Mouse (Mus musculus) liver, embryonic 13.5 days (tissue): Measurements from ENCODE around the gene Rab21. TPM values are rescaled to one million over a fixed set of nuclear protein-coding genes. Genes with fewer than 3 reads are reported as not detected.

ENCODE experiments used
- ATAC-seq: fragments of 200-750 bp; cut with Nextera tagmentation; 2 replicates; pipeline ENCODE4 v1.8.0; 2017; ENCODE audit warnings: low read depth, mild to moderate bottlenecking, moderate number of reproducible peaks, moderate library complexity
- DNase-seq: peaks from one replicate; pipeline ENCODE4 v3.0.0; 2022
- H3K27ac ChIP-seq: fragments of 300-500 bp; sonication (generic); 2 replicates; pipeline ENCODE4 v1.5.1; 2015; ENCODE audit warnings: moderate library complexity, mild to moderate bottlenecking, inconsistent platforms
- H3K27me3 ChIP-seq: fragments of 300-500 bp; sonication (generic); 2 replicates; pipeline ENCODE4 v1.6.1; 2015; ENCODE audit warnings: mild to moderate bottlenecking, inconsistent platforms
- H3K36me3 ChIP-seq: fragments of 300-500 bp; sonication (generic); 2 replicates; pipeline ENCODE4 v1.6.1; 2015; ENCODE audit warnings: mild to moderate bottlenecking, inconsistent platforms
- H3K4me1 ChIP-seq: fragments of 300-500 bp; sonication (generic); replicated peaks from 2 replicates; pipeline ENCODE4 v1.6.1; 2015; ENCODE audit warnings: inconsistent platforms
- H3K4me2 ChIP-seq: fragments of 300-500 bp; sonication (generic); 2 replicates; pipeline ENCODE4 v1.6.1; 2015; ENCODE audit warnings: inconsistent platforms, mild to moderate bottlenecking, moderate library complexity
- H3K4me3 ChIP-seq: fragments of 300-500 bp; sonication (generic); replicated peaks from 2 replicates; pipeline ENCODE4 v1.5.1; 2015; ENCODE audit warnings: mild to moderate bottlenecking, inconsistent platforms
- H3K9ac ChIP-seq: fragments of 300-500 bp; sonication (generic); 2 replicates; pipeline ENCODE4 v1.6.1; 2015; ENCODE audit warnings: mild to moderate bottlenecking, inconsistent platforms
- H3K9me3 ChIP-seq: fragments of 300-500 bp; sonication (generic); replicated peaks from 2 replicates; pipeline ENCODE4 v1.6.1; 2016; ENCODE audit warnings: inconsistent platforms
- WGBS: fragments of 180-500 bp; shearing (Covaris S2); methylation state at CpG from one replicate; pipeline ENCODE4 v1.1.7; 2015; ENCODE audit not compliant: insufficient replicate concordance; 5-methylcytosine and 5-hydroxymethylcytosine counted together
- polyA plus RNA-seq: library from polyadenylated mRNA; unstranded; fragments of >200 nt; fragmentation: Nextera tagmentation; extraction: Ambion mirVana; gene quantifications from 2 replicates; pipeline ENCODE4 v1.2.1, GENCODE M21; 2015

The Rab21 gene
- 2.4 and 2.7 TPM in 2 replicates for polyA plus RNA-seq

- peak within 1 kb of the TSS; percentile 89 for H3K27ac ChIP-seq
- H3K9me3 ChIP-seq: no peaks in the 10 kb centered on the region
- H3K9ac ChIP-seq: peak within 1 kb of the TSS; percentile 97
- peak within 1 kb of the TSS; percentile 99 for H3K4me3 ChIP-seq
- H3K4me2 ChIP-seq: peak within 1 kb of the TSS; percentile 87
- WGBS: under 1% methylated on average over 47 of the region's 48 CpGs
- no peaks in the 10 kb centered on the region for H3K27me3 ChIP-seq
- peaks cover 44% of the 10 kb centered on the region for H3K4me1 ChIP-seq
- 0 out of 2 replicates have a peak, but pooled peaks cover 9% of the 10 kb centered on the region for H3K36me3 ChIP-seq
- ATAC-seq (peak; percentile 91), DNase-seq (peak; percentile 93)
Observed at GRCm38 (mm10) chr10:115315473-115316171, at the start of gene Rab21. Gene Rab21, minus strand, starts transcription at chr10:115315594.

GRCm38 (mm10) chr10:115363151-115363550 is 47.8 kb upstream of the Rab21 start:
- peak overlapping the region; percentile 69 for H3K4me3 ChIP-seq
- H3K4me1 ChIP-seq: peaks cover 33% of the 10 kb centered on the region
- no peaks in the 10 kb centered on the region for H3K27me3 ChIP-seq
- H3K4me2 ChIP-seq: peak overlapping the region; percentile 80
- DNase-seq: no peak
- H3K9me3 ChIP-seq: no peaks in the 10 kb centered on the region
- WGBS: 52% methylated on average over 4 of the region's 4 CpGs
- no peak for ATAC-seq
- no peaks in the 10 kb centered on the region for H3K36me3 ChIP-seq
- H3K27ac ChIP-seq: peak overlapping the region; percentile 97
- peak overlapping the region; percentile 76 for H3K9ac ChIP-seq

DNA sequence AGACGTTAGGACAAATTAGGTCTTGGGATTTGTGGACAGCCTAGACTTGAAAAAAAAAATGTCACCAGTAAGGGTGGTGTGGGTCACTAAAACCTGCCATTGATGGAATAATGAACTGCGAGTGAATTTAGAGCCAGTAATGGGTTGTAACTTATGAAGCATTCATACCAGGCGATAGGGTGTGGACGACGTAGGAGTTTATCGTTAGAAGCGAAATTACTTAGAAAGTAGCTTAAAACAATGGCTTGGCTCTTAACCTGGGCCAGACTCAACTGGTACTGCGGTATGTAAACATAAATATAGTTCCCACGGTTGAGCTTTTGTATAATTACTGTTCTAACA is 47.2 kb upstream of the Rab21 start:
- H3K27me3 ChIP-seq: no peaks in the 10 kb centered on the region
- no peaks in the 10 kb centered on the region for H3K9me3 ChIP-seq
- H3K4me2 ChIP-seq: peak overlapping the region; percentile 80
- H3K9ac ChIP-seq: peak overlapping the region; percentile 76
- H3K4me1 ChIP-seq: peaks cover 33% of the 10 kb centered on the region
- H3K27ac ChIP-seq: peak overlapping the region; percentile 97
- ATAC-seq: peak; percentile 47
- H3K4me3 ChIP-seq: peak overlapping the region; percentile 69
- DNase-seq: no peak
- 5% methylated on average over 9 of the region's 9 CpGs for WGBS
- no peaks in the 10 kb centered on the region for H3K36me3 ChIP-seq

DNA sequence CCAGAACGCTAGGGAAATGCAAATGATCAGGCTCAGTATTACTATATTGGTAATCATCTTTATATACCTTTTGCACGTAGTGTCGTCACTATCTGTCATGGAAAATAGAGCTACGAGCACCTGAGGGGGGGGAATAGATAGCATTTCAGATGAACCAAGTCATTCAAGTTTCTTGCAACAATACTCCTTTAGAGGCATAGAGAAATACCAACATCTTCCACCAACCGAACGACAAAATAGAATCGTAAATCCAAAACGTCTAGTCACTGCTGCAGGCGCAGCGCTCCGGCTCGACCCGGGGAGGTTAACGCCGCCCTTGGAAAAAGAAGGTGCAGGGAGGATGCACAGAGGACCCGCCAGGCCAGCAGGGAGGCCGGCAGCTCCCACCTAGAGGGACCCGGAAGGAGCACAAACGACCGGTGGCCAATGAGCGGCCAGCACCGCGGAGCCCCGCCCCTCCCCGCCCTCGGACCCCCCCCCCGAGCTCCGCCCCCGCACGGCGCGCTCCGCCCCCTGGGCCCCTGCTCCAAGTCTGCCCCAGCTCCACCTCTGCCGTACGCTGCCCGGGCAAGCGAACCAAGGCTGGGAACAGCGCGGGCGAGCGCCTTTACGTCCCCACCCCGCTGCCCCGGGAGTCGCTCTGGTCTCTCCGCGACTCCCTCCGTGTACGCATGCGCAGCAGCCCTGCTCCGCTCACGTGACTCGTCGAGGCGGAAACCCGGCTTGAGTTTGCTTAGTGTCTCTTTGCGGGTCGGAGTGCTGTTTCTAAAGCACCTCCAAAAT is 46.6 kb upstream of the Rab21 start, which contains the start of gene Tmem19:
Gene Tmem19 (minus strand): TSS at position 662 of the 783 bp plus-strand sequence.
- Histone ChIP-seq H3K9me3 (no peaks in the 10 kb centered on the region), H3K36me3 (no peaks in the 10 kb centered on the region), H3K27me3 (no peaks in the 10 kb centered on the region), H3K4me2 (peak within 1 kb of the TSS; percentile 80), H3K4me1 (peaks cover 33% of the 10 kb centered on the region), H3K4me3 (peak within 1 kb of the TSS; percentile 69), H3K9ac (peak within 1 kb of the TSS; percentile 76), H3K27ac (peak within 1 kb of the TSS; percentile 97)
- ATAC-seq (peak; percentile 99), DNase-seq (peak; percentile 94)
- under 1% methylated on average over 49 of the region's 58 CpGs for WGBS

- no peaks in the 10 kb centered on the region for H3K36me3 ChIP-seq
- H3K27ac ChIP-seq: no peak overlapping the region
- no peaks in the 10 kb centered on the region for H3K9me3 ChIP-seq
- no peak overlapping the region for H3K4me2 ChIP-seq
- H3K4me3 ChIP-seq: no peak overlapping the region
- DNase-seq: no peak
- no peak overlapping the region for H3K9ac ChIP-seq
- 74% methylated on average over 7 of the region's 7 CpGs for WGBS
- no peaks in the 10 kb centered on the region for H3K27me3 ChIP-seq
- peaks cover 33% of the 10 kb centered on the region for H3K4me1 ChIP-seq
- ATAC-seq: no peak
Observed at GRCm38 (mm10) chr10:115359066-115359465, 43.7 kb upstream of the Rab21 start.

DNA sequence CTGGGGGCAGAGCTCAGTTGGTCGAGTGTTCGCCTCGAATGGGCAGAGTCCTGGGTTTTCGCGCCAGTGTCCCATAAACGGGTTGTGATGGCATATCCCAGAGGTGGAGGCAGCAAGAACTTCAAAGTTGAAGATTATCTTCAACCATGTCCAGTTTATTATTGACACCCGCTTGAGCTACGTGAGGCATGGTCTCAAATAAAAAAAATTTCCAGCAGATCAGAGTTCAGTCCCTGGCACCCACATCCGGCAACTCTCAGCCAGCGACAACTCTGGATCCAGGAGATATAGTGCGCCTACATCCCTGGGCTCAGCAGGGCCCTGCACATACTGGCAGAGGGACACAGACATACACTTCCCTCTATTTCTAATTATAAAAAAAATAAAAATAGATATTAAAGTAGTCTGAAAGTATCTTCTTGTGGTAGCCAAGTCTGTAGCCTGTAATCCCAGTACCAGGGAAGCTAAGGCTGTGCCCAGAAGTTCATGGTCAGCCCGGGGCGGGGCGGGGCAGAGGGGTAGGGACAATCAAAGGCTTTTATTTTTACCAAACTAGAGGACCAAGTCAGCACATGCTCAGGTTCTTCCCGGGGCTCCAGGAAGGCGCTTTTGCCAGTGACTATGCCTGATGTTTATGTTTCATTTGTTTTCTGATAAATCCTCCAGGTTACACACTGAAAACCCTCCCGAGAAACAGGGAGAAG is 43.0 kb upstream of the Rab21 start:
- no peaks in the 10 kb centered on the region for H3K36me3 ChIP-seq
- H3K4me2 ChIP-seq: no peak overlapping the region
- H3K27ac ChIP-seq: no peak overlapping the region
- DNase-seq (no peak), ATAC-seq (no peak)
- H3K4me3 ChIP-seq: no peak overlapping the region
- H3K9me3 ChIP-seq: no peaks in the 10 kb centered on the region
- no peaks in the 10 kb centered on the region for H3K27me3 ChIP-seq
- H3K9ac ChIP-seq: no peak overlapping the region
- peaks cover 30% of the 10 kb centered on the region for H3K4me1 ChIP-seq
- WGBS: 82% methylated on average over 17 of the region's 17 CpGs

DNA sequence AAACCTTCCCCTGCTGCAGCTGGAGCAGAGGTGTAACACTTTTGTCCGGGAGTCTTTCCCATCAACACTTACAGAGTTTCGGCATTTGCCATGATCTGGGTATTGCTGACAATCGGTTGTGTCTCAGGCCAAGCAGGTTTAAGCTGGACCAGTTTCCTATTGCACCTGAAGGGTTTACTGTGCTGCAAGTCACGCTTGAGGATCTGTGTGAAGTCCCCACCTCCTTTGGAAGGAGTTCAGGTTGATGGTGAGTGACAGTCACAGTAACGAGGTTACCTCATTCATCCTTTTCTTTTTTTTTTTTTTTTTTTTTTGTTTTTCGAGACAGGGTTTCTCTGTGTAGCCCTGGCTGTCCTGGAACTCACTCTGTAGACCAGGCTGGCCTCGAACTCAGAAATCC is 40.7 kb upstream of the Rab21 start:
- WGBS: 81% methylated on average over 6 of the region's 7 CpGs
- ATAC-seq (no peak), DNase-seq (no peak)
- no peaks in the 10 kb centered on the region for H3K36me3 ChIP-seq
- H3K27me3 ChIP-seq: no peaks in the 10 kb centered on the region
- H3K27ac ChIP-seq: no peak overlapping the region
- H3K4me2 ChIP-seq: no peak overlapping the region
- no peak overlapping the region for H3K9ac ChIP-seq
- no peaks in the 10 kb centered on the region for H3K9me3 ChIP-seq
- H3K4me3 ChIP-seq: no peak overlapping the region
- H3K4me1 ChIP-seq: peaks cover 17% of the 10 kb centered on the region

GRCm38 (mm10) chr10:115355016-115355415 is 39.6 kb upstream of the Rab21 start:
- Histone ChIP-seq H3K9ac (no peak overlapping the region), H3K4me2 (no peak overlapping the region), H3K36me3 (no peaks in the 10 kb centered on the region), H3K27me3 (no peaks in the 10 kb centered on the region), H3K9me3 (no peaks in the 10 kb centered on the region), H3K27ac (no peak overlapping the region), H3K4me3 (no peak overlapping the region), H3K4me1 (peaks cover 15% of the 10 kb centered on the region)
- ATAC-seq (no peak), DNase-seq (no peak)
- WGBS: 80% methylated on average over 6 of the region's 6 CpGs

DNA sequence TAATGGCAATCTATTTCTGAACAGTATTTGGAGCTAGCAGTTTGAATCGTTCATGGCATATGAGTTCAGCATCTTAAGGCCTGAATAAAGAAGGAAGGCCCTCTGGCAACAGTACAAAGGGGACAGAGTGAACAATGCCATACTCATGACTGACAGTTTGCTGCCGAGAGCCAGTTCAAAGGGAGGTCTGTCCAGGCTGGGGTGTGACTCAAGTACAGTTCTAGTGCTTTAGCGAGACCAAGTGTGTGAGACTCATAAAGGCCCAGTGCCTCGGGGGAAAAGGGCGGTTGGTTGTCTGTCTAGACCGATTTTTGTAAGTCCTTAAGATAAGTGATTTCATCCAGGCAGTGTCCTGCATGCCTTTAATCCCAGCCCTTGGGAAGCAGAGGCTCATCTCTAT is 39.2 kb upstream of the Rab21 start:
- no peaks in the 10 kb centered on the region for H3K36me3 ChIP-seq
- DNase-seq (no peak), ATAC-seq (no peak)
- no peaks in the 10 kb centered on the region for H3K9me3 ChIP-seq
- H3K4me3 ChIP-seq: no peak overlapping the region
- no peak overlapping the region for H3K9ac ChIP-seq
- 73% methylated on average over 6 of the region's 6 CpGs for WGBS
- H3K4me2 ChIP-seq: no peak overlapping the region
- no peak overlapping the region for H3K27ac ChIP-seq
- peaks cover 15% of the 10 kb centered on the region for H3K4me1 ChIP-seq
- H3K27me3 ChIP-seq: no peaks in the 10 kb centered on the region

DNA sequence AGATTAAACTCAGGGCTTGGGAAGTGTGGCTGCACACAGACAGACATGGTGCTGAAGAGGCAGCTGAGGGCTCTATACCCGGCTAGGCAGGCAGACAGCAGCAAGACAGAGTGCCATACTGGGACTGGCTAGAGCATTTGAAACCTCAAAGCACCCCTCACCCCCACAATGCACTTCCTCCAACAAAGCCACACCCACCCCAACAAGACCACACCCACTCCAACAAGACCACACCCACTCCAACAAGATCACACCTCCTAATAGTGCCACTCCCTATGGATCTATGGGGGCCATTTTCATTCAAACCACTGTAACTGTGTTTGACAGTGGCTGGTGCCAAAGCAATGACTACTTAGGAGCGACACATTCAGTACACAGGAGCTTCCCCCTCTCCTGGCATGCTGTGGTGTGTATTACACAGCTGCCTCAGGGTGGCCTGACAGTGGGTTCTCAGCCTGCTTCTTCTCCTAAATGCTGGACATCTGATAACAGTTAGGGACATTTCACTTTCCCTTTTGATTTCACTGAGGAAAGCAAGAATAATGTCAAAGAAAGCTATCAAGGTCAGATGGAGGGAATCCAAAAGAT is 35.5 kb upstream of the Rab21 start:
- DNase-seq (peak; percentile 38), ATAC-seq (peak; percentile 67)
- Histone ChIP-seq H3K4me1 (peaks cover 19% of the 10 kb centered on the region), H3K36me3 (peaks cover 3% of the 10 kb centered on the region; the same call in 1 of the 2 replicates), H3K4me2 (peak overlapping the region; percentile 29; the same call in 1 of the 2 replicates), H3K27ac (no peak overlapping the region), H3K4me3 (no peak overlapping the region), H3K9ac (no peak overlapping the region), H3K27me3 (no peaks in the 10 kb centered on the region), H3K9me3 (no peaks in the 10 kb centered on the region)
- 59% methylated on average over 2 of the region's 2 CpGs for WGBS

DNA sequence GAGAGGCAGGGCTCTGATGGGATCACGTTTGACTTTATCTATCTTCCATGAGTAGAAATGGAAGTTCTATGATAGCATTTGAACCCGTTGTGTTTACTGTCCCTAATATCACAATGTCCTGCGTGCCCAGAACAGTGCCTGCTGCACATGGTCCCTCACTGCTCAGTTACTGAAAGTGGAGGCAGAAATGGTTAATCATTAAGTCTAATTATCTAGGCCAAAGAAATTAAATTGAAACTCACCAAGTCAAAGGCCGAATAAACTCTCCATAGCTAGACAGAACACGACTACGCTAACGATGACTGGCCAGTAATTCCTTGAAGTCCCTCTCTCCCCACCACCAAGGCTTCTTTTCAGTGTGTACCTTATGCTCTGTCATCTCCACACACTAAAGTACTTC is 34.1 kb upstream of the Rab21 start:
- DNase-seq (no peak), ATAC-seq (no peak)
- Histone ChIP-seq H3K9ac (no peak overlapping the region), H3K4me1 (peaks cover 19% of the 10 kb centered on the region), H3K9me3 (no peaks in the 10 kb centered on the region), H3K27me3 (no peaks in the 10 kb centered on the region), H3K36me3 (peaks cover 7% of the 10 kb centered on the region; the same call in 1 of the 2 replicates), H3K27ac (no peak overlapping the region), H3K4me2 (no peak overlapping the region), H3K4me3 (no peak overlapping the region)
- 77% methylated on average over 7 of the region's 7 CpGs for WGBS
